Mouse (Mus musculus) frontal cortex, postnatal 14 days (tissue): ENCODE data around the gene Plce1.
"Not testable (repeated sequence)": the region's sequence is repeated elsewhere in the genome, so short reads cannot be mapped to it uniquely, and the experiment has no call there.

Source experiments
- DNase-seq, 2 experiments: peaks; one replicate each; pipeline ENCODE4 v3.0.0; 2022; ENCODE audit warnings: low spot score in 2 of 2

The Plce1 gene

GRCm38 (mm10) chr19:38639050-38639449 lies 158.1 kb downstream of the Plce1 start:
- no peak for DNase-seq

- DNase-seq = peak in 1 of 2 experiments; percentile 17
Observed at GRCm38 (mm10) chr19:38639805-38640204, 158.9 kb downstream of the Plce1 start.

- DNase-seq = not testable (repeated sequence)
Observed at GRCm38 (mm10) chr19:38642515-38642914, 161.6 kb downstream of the Plce1 start.

- no peak for DNase-seq
Observed at GRCm38 (mm10) chr19:38644871-38645595, 164.1 kb downstream of the Plce1 start.

GRCm38 (mm10) chr19:38657980-38658379 lies 177.1 kb downstream of the Plce1 start:
- no peak for DNase-seq

GRCm38 (mm10) chr19:38665398-38665797 lies 184.5 kb downstream of the Plce1 start:
- no peak for DNase-seq

GRCm38 (mm10) chr19:38672015-38672600 lies 191.2 kb downstream of the Plce1 start:
- no peak for DNase-seq

- DNase-seq = no peak
Observed at GRCm38 (mm10) chr19:38673936-38674335, 193.0 kb downstream of the Plce1 start.

GRCm38 (mm10) chr19:38678655-38679054 lies 197.7 kb downstream of the Plce1 start:
- no peak for DNase-seq

- no peak for DNase-seq
Observed at GRCm38 (mm10) chr19:38679520-38679919, 198.6 kb downstream of the Plce1 start.

GRCm38 (mm10) chr19:38687326-38687725 lies 206.4 kb downstream of the Plce1 start:
- DNase-seq = no peak

- DNase-seq = no peak
Observed at GRCm38 (mm10) chr19:38688741-38689507, 208.0 kb downstream of the Plce1 start.

GRCm38 (mm10) chr19:38690276-38690675 lies 209.4 kb downstream of the Plce1 start:
- DNase-seq = no peak

- no peak for DNase-seq
Observed at GRCm38 (mm10) chr19:38691533-38691932, 210.6 kb downstream of the Plce1 start.

- no peak for DNase-seq
Observed at GRCm38 (mm10) chr19:38693331-38693730, 212.4 kb downstream of the Plce1 start.

GRCm38 (mm10) chr19:38693769-38694168 lies 212.9 kb downstream of the Plce1 start:
- DNase-seq = no peak

GRCm38 (mm10) chr19:38701776-38702175 lies 220.9 kb downstream of the Plce1 start:
- DNase-seq = no peak

- DNase-seq = no peak
Observed at GRCm38 (mm10) chr19:38704742-38705141, 223.8 kb downstream of the Plce1 start.

GRCm38 (mm10) chr19:38705244-38705643 lies 224.3 kb downstream of the Plce1 start:
- no peak for DNase-seq

- no peak for DNase-seq
Observed at GRCm38 (mm10) chr19:38706449-38706848, 225.5 kb downstream of the Plce1 start.

GRCm38 (mm10) chr19:38709376-38709775 lies 228.5 kb downstream of the Plce1 start:
- no peak for DNase-seq

- no peak for DNase-seq
Observed at GRCm38 (mm10) chr19:38721808-38722207, 240.9 kb downstream of the Plce1 start.

- no peak for DNase-seq
Observed at GRCm38 (mm10) chr19:38722982-38723381, 242.1 kb downstream of the Plce1 start.
